10 mouse cellular contexts compared by ENCODE assay signal in the genomic region with DNA sequence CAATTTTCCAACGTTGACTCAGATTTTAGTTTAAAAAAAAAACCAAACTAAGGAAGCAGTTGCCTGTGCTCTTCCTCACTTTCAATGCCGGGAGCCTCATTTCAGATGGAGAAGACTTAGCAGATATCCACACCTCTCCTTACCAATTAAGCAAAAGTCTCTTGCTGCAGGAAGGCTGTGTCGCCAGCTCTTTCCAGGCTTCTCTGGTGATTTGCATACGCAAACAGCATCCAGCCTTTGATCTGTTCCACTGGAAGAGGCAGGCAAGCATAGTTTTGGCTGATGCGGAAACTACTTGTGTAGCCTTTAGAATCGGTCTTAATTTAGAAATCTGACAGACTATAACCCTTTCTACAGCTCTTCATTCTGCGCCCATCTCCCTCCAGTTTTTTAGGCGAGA.
DNase-seq lines count a peak whose midpoint lies in the region.
"Had no signal": no experiment of that assay in that cellular context is flagged by ENCODE, and none has a peak within 500 bp of the region (broad histone marks: within the 10 kb centered on the region; RNA-seq: fewer than 3 reads in every experiment).

No protein-coding gene starts in this region.

- intact Hi-C loops in heart, postnatal 25 days (cut with DNase I) = loop anchor here (2.0 to 10.0 kb wide), 3 partner anchors 80 to 553 kb away; no protein-coding TSS in a partner anchor
- intact Hi-C loops in left cerebral cortex, postnatal 25 days (cut with DNase I) = loop anchor here (5.0 to 10.0 kb wide), 2 partner anchors 80 to 553 kb away; no protein-coding TSS in a partner anchor

- DNase-seq in heart, adult 11 months = peak; percentile 56
- DNase-seq in heart, postnatal 25 days (ENCODE audit: low spot score) = no peak
- DNase-seq in left cerebral cortex, postnatal 25 days (ENCODE audit: low spot score in 2 of 2) = peak; percentile 12 to 52
- no peak for DNase-seq in left cerebral cortex, adult 18-20 months (ENCODE audit: low spot score in 2 of 2)
- DNase-seq in ES-CJ7 (ENCODE audit: low read depth, low spot score) = peak; percentile 10
- DNase-seq in brain, adult 2 months (ENCODE audit: low read depth, low spot score) = peak; percentile 53
- DNase-seq in cerebellum, postnatal 25 days = no peak
- no peak for DNase-seq in testis, postnatal 10 days (ENCODE audit: low spot score)
- DNase-seq: liver, embryonic 13.5 days; thymus, postnatal 36 days had no signal

Comparison
In these comparisons a context has a peak if more than half of its experiments do, and no peak if none do; other contexts are left out.
1. DNase-seq: peak in heart, adult 11 months (single experiment), left cerebral cortex, postnatal 25 days (2 of 2), ES-CJ7 (single experiment) and brain, adult 2 months (single experiment); none in heart, postnatal 25 days (single experiment), left cerebral cortex, adult 18-20 months (0 of 2), cerebellum, postnatal 25 days (0 of 2) and testis, postnatal 10 days (single experiment).